Mouse (Mus musculus) CD4-positive naive resting alpha-beta T cell, adult 76 days (primary cell): ENCODE measurements around the gene Gm3532. TPM values are rescaled to one million over a fixed set of nuclear protein-coding genes. Genes with fewer than 3 reads are reported as not detected.

ENCODE experiments used
- total RNA-seq: library from RNA; stranded (reverse); gene quantifications from one replicate; pipeline ENCODE4 v1.2.4, GENCODE M21; 2023

The Gm3532 gene
- total RNA-seq: not detected

GRCm38 (mm10) chr14:5538196-5538595 is at the start of gene Gm3532:
TSS of gene Gm3532 (plus strand) at chr14:5538496.

GRCm38 (mm10) chr14:5501374-5501773 is 36.9 kb upstream of the Gm3532 start, which contains the start of gene Gm3488:
TSS of gene Gm3488 (plus strand) at chr14:5501674.

Other genes starting within 250 kb of the Gm3532 start
- not detected for gene Gm3542, start 203.6 kb upstream of the Gm3532 start, total RNA-seq
- not detected for gene Gm3500, start 149.4 kb upstream of the Gm3532 start, total RNA-seq
- gene Gm3194, start 83.0 kb upstream of the Gm3532 start, total RNA-seq: not detected
- not detected for gene Gm8246, start 60.7 kb upstream of the Gm3532 start, total RNA-seq
- not detected for gene Gm3187, start 54.3 kb upstream of the Gm3532 start, total RNA-seq
- not detected for gene Gm3488, start 36.8 kb upstream of the Gm3532 start, total RNA-seq
- not detected for gene Gm8265, start 94.5 kb downstream of the Gm3532 start, total RNA-seq
- gene Gm9603, start 149.0 kb downstream of the Gm3532 start, total RNA-seq: not detected
- gene Gm3373, start 203.1 kb downstream of the Gm3532 start, total RNA-seq: not detected